Mouse (Mus musculus): ENCODE results near the gene Kif20b.

GRCm38 (mm10) chr19:34992969-34993527, 70.9 kb downstream of the Kif20b start:
- TF ChIP-seq POLR2A (IDR thresholded peaks at IDR 0.05; ENCODE audit: insufficient read depth, low read depth, low read length) = no peak
- TF ChIP-seq CTCF (IDR thresholded peaks at IDR 0.05) = peak; percentile 79
